Mouse (Mus musculus): ENCODE measurements around the gene Krtap11-1.

- no peak for TF ChIP-seq CTCF (IDR thresholded peaks at IDR 0.05; ENCODE audit: low read depth, low read length)
- no peak for TF ChIP-seq POLR2A (IDR thresholded peaks at IDR 0.05; ENCODE audit: borderline replicate concordance, low read depth, low read length)
These were observed 14.9 kb upstream of the Krtap11-1 start for GRCm38 (mm10) chr16:89585604-89586508.

Measured in bone marrow macrophage, adult 2 months (primary cell).